Mouse (Mus musculus) embryo, embryonic 11 days (tissue): ENCODE data around the gene Kbtbd13.

ENCODE experiments used
- DNase-seq: peaks from one replicate; pipeline ENCODE4 v3.0.0-alpha.2; 2015

The Kbtbd13 gene

DNA sequence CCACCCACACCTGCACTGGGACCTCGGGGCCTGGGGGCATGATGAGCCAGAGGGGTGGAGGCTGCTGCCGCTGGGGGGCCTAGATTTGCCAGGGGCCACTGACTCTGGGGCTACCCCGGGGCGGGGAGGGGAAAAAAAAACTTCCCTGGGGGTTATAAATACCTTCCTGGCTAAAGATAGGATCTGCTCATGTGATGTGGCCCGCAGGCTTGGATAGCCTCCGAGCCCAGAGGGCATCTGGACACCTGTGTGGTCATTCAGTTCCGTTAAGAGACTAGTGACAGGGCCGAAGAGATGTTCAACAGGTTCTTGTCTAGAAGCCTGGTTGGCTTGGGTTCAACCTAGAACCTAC is at the start of gene Kbtbd13:
Kbtbd13 (minus strand) TSS at position 40 of the 352 bp plus-strand sequence.
- DNase-seq, result no peak

DNA sequence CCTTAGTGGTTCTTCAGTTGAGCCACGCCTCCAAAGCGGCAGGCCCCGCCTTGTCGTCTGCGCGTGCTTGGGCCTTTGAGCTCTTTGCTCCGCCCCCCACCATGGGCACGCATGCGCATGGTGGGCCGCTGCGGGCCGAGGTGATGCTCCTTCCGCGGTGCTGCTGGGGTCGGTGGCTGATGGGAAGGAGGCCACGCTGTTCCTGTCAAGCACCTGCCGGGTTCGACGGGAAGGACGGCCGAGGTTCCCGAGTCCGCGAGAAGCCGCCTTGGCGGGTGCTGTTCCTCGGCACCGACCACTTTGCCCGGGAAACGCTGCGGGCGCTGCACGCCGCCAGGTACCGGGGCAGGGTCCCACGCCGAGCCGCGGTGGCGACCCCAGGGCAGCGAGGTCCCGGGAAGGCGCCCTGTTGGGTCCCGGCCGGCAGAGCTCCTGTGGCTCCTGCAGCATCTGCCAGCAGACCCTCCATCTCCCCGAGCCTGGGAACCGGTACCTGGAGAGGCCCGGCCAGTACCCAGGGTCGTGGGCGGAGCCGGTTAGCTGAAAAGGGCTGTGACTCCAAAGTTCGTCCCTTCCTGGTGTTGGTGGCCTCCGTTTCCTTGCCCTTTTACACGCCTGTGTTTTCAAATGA is 44.3 kb upstream of the Kbtbd13 start, which contains the start of gene Mtfmt:
Mtfmt (plus strand) TSS at position 112 of the 631 bp plus-strand sequence.
- DNase-seq, result peak; percentile 97

GRCm38 (mm10) chr9:65435211-65435610 is 43.8 kb upstream of the Kbtbd13 start:
- no peak for DNase-seq

- peak; percentile 47 for DNase-seq
These were observed 42.7 kb upstream of the Kbtbd13 start for GRCm38 (mm10) chr9:65434140-65434539.

DNA sequence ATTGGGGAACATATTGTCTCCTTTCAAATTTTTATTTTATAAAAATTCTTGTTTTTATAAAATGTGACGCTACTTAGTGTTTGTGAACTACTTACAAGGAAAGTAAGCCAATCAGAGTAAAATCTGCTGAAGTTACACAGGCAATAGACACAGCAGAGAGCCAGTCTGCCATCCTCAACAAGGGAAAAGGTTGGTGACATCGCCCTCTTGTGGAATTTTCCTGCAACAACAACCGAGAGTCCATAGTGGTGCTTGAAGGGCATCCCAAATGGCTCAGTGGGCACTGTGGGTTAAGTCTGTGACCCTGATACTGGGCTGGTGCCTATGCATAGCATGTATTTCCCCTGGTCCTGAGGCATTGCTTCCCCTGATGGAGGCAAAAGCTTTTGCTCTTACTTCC is 40.8 kb upstream of the Kbtbd13 start:
- DNase-seq, result peak; percentile 81

GRCm38 (mm10) chr9:65430921-65431320 is 39.5 kb upstream of the Kbtbd13 start:
- no peak for DNase-seq

DNA sequence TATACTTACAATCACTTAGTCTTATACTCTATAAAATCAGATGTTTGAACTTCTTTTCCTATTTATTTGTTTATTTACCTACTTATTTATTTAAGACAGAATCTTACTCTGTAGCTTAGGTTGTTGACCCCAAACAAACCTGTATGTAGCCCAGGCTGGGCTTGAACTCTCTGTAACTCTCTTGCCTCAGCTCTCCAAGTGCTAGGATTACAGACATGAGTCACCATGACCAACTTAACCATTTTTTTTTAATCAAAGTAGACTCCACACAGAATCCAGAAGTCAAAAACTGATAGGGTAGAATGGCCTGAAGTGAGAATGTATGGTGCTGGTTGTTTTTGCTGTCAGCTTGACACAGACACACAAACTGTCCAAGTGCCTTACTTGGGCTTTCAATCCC is 38.9 kb upstream of the Kbtbd13 start:
- no peak for DNase-seq

- no peak for DNase-seq
These were observed 36.6 kb upstream of the Kbtbd13 start for GRCm38 (mm10) chr9:65428003-65428402.

- DNase-seq, result no peak
These were observed 36.1 kb upstream of the Kbtbd13 start for GRCm38 (mm10) chr9:65427511-65427910.

DNA sequence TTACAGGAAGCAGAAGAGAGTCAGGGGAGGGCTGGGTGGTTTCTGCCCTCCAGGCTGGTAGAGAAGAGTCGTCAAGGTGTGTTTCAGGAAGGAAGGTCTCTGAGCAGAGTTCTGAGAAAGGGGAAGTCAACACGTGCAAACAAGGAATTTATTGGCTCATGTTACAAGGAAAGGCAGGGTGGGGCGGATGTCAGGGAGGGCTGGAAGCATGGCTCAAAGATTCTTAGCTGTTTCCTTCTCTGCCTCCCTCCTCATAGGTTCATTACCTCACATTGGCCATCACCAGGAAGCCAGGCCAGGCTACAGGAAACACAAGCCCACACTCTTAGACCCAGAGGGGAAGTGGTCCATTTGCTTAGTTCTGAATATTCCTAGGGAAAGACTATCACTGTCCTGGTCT is 32.9 kb upstream of the Kbtbd13 start:
- DNase-seq, result no peak

DNA sequence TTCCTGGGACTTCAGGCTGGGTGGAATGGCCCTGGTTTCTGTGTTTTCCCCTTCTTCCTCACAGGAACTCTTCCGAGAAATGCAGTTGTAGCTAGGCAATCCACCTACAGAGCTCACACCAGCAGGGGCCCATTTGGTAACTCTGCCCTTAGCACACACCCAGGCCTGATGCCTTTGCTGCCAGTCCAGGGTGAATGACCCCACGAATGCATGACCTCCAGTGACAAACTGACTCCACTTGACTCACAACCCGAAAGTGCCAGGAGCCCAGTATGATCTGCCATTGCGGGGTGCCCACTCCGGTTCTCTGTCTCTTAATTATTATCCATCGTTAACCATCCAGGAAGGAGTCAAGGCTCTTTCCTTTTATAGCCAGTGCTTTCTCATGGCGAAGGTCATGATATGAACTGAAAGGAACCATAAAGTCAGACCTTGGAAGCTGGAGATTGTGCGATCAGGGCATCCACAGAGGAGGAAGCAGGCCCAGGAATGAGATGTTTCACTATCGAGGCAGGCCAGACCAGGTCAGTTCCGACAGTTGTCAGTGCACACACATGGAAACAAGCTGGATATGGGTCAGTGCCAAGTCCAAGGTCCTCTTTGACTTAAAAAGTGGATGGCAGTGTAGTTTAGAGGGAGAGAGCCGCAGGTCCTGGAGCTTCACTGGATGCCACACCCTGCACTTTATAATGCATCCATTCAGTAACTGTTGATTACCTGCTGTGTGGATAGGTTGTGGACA is 31.5 kb upstream of the Kbtbd13 start, which contains the start of gene Slc51b:
Slc51b (minus strand) TSS at position 196 of the 742 bp plus-strand sequence.
- DNase-seq, result no peak

GRCm38 (mm10) chr9:65419633-65420032 is 28.2 kb upstream of the Kbtbd13 start:
- DNase-seq, result no peak

GRCm38 (mm10) chr9:65417738-65418137 is 26.3 kb upstream of the Kbtbd13 start:
- no peak for DNase-seq

DNA sequence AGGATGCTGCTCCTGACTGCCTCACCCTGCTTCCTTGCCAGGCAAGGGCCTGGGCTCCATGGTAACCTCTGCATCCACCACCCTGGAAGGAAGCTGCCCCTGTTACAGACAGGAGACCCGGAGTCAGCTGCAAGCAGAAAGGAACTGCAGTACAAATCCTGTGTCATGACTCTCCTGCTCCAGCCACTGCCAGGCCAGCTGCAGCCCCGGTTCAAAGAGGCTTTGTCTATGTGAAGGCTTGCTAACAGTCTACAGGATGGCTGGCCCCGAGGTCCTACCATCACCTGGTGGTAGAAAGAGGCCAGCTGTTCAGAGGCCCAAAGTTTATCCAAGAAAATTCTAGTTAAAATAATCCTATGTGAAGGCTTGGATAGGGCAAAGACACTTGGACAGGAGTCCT is 19.9 kb upstream of the Kbtbd13 start:
- no peak for DNase-seq

DNA sequence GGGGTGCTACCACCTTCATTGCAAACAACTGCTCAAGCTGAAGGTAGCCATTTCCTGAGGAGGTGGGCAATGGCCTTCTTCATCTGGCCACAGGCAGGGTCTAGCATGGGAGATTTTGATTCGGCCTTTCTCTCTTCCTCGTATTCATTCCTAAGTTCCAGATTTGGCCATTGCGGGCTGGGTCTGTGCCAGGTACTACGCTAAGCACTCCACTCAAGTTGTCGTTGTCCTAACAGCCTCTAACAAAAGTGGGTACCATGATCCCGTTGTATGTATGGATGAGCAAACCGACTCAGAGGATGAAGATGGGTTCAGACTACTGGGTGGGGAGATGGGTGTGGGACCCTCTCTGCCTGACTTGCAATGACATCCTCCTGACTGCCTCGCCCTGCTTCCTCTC is 18.9 kb upstream of the Kbtbd13 start:
- DNase-seq, result no peak

- no peak for DNase-seq
These were observed 17.4 kb upstream of the Kbtbd13 start for GRCm38 (mm10) chr9:65408871-65409295.

DNA sequence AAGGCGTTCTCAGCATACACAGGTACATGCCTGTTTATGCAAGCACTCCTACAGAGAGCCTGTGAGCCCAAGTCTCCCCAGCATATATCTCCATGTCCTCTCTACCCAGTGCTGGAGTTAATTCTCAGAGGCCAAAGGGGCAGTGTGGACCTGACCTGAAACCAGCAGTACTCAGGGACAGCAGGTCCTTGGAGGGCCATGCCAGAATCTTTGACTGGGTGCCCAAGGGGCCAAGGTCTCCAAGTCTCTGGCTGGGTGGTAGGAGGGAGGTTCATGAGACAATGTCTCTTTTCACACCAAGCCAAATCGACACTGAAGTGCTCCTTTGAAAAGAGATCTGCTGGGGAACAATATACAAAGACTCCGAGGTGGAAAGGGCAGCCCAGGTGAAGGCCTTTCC is 16.4 kb upstream of the Kbtbd13 start:
- no peak for DNase-seq

GRCm38 (mm10) chr9:65407327-65407726 is 15.9 kb upstream of the Kbtbd13 start:
- DNase-seq, result no peak

GRCm38 (mm10) chr9:65405184-65405449 is 13.7 kb upstream of the Kbtbd13 start:
- no peak for DNase-seq

DNA sequence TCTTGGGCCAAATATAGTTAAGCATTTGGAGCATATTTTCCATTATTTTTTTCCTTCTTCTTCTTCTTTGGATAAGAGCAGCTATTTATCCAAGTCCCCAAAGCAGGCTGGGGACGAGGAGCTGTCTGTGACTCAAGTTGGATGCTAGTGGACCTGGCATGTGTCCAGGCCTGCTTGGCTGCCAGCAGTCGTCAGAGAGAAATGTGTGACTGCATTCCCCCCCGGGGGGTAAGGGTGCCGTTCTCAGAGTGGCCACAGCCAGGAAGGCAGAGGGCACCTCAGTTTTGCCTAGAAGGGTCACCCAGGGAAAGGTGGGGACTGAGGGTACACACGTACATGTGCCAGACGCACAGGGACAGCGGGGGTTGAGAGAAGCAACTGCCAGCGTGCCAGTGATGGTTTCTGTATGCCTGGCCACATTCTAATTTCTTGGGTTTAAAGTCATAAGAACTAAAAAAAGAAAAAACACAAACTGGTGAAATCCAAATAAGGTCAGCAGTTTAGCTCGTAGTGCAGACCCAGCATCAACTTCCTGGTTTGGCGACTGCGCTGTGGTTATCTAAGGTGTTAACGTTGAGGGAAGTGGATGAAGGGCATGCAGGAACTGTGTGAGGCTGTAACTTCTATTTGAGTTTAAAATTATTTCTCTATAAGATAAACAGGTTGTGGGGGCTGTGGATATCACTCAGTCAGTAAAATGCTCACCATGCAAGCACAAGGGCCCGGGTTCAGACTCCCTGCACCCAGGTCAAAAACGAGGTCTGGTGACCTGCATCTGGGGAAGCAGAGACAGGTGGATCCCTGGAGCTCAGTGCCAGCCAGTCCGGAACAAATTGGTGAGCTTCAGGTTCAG is 13.1 kb upstream of the Kbtbd13 start:
- DNase-seq, result no peak

DNA sequence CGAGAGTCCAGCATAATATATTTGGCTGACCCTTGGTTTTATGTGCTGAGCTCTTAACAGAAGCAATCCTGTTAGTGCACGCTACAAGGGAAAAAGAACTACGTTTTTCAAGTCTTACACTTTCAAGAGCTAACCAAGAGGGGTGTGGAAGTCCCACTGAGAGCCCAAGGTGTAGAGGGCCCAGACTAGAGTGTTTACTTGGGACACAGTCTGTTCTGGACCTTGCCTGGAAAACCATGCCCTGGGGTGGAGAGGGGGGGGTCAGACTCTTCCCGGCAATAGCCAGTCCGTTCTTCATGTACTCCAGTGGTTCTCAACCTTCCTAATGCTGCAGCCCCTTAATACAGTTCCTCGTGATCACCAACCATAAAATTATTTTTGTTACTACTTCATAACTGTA is 8.5 kb upstream of the Kbtbd13 start:
- DNase-seq, result no peak

GRCm38 (mm10) chr9:65398279-65398678 is 6.8 kb upstream of the Kbtbd13 start, which contains the start of gene Rasl12:
Gene Rasl12 (plus strand): TSS chr9:65398506.
- DNase-seq, result peak; percentile 91

- DNase-seq, result no peak
These were observed 2.9 kb upstream of the Kbtbd13 start for GRCm38 (mm10) chr9:65394360-65394759.

- DNase-seq, result no peak
These were observed 2.2 kb upstream of the Kbtbd13 start for GRCm38 (mm10) chr9:65393606-65394005.
